Mouse (Mus musculus) MEL (cell line): ENCODE results near the gene Med4. TPM values are rescaled to one million over a fixed set of nuclear protein-coding genes. Genes with fewer than 3 reads are reported as not detected.
A peak's percentile ranks its signal among the peaks of the same experiment; 100 is the strongest.

Source experiments
- DNase-seq: peaks from one replicate; pipeline ENCODE4 v3.0.0; 2011; ENCODE audit warnings: low read depth, low spot score
- H3K27ac ChIP-seq: 2 replicates; pipeline ENCODE4 v1.5.1; 2012; ENCODE audit warnings: low read depth, mild to moderate bottlenecking, control low read depth, low read length, moderate library complexity; ENCODE audit not compliant: control insufficient read depth
- H3K27me3 ChIP-seq, 2 experiments: fragments of 150-350 bp in 1 of 2; sonication (generic) in 1 of 2; 2 replicates each; pipeline ENCODE4 v1.6.1; 2012; ENCODE audit warnings: low read length in 2 of 2, mild to moderate bottlenecking in 2 of 2, improper control_type of control experiment in 1 of 2, moderate library complexity in 1 of 2; ENCODE audit not compliant: insufficient read depth in 2 of 2, control insufficient read depth in 1 of 2
- H3K36me3 ChIP-seq, 2 experiments: 2 replicates each; pipeline ENCODE4 v1.6.1; 2012 to 2014; ENCODE audit warnings: low read length in 2 of 2, improper control_type of control experiment in 1 of 2, inconsistent platforms in 1 of 2, mild to moderate bottlenecking in 1 of 2; ENCODE audit not compliant: insufficient read depth in 2 of 2, control insufficient read depth in 1 of 2
- H3K4me1 ChIP-seq, 2 experiments: fragments of 150-350 bp in 1 of 2; sonication (generic) in 1 of 2; 2 replicates each; pipeline ENCODE4 v1.6.1; 2012; ENCODE audit warnings: low read length in 2 of 2, improper control_type of control experiment in 1 of 2, mild to moderate bottlenecking in 1 of 2; ENCODE audit not compliant: insufficient read depth in 2 of 2, control insufficient read depth in 1 of 2
- H3K4me3 ChIP-seq, 2 experiments: fragments of 150-350 bp in 1 of 2; sonication (generic) in 1 of 2; 2 replicates each; pipeline ENCODE4 v1.5.1; 2012; ENCODE audit warnings: low read depth in 2 of 2, low read length in 2 of 2, mild to moderate bottlenecking in 2 of 2, moderate library complexity in 2 of 2, control low read depth in 1 of 2, improper control_type of control experiment in 1 of 2; ENCODE audit not compliant: control insufficient read depth in 1 of 2, insufficient read depth in 1 of 2
- H3K79me2 ChIP-seq: 2 replicates; pipeline ENCODE4 v1.6.1; 2012; ENCODE audit warnings: mild to moderate bottlenecking, low read length, moderate library complexity; ENCODE audit not compliant: control insufficient read depth, poor library complexity, insufficient read depth
- H3K9ac ChIP-seq: 2 replicates; pipeline ENCODE4 v1.6.1; 2012; ENCODE audit warnings: low read depth, mild to moderate bottlenecking, control low read depth, low read length, moderate library complexity; ENCODE audit not compliant: control insufficient read depth, poor library complexity, severe bottlenecking
- H3K9me3 ChIP-seq: fragments of 150-350 bp; sonication (generic); replicated peaks from 2 replicates; pipeline ENCODE4 v1.6.1; 2012; ENCODE audit warnings: mild to moderate bottlenecking, low read length, improper control_type of control experiment, moderate library complexity; ENCODE audit not compliant: insufficient read depth
- EP300 ChIP-seq, 2 experiments: IDR thresholded peaks; 2 replicates each; pipeline ENCODE4 v1.6.1; 2011; ENCODE audit warnings: improper control_type of control experiment in 2 of 2, low read length in 2 of 2, low read depth in 1 of 2, mild to moderate bottlenecking in 1 of 2
- HCFC1 ChIP-seq: IDR thresholded peaks from 2 replicates; pipeline ENCODE4 v1.6.1; 2012; ENCODE audit warnings: low read depth, mild to moderate bottlenecking, inconsistent platforms, low read length, improper control_type of control experiment, moderate library complexity
- KAT2A ChIP-seq: conservative IDR thresholded peaks from 2 replicates; pipeline ENCODE4 v1.6.1; 2012; ENCODE audit warnings: low read depth, low read length, improper control_type of control experiment, inconsistent platforms
- MEF2A ChIP-seq: IDR thresholded peaks from 2 replicates; pipeline ENCODE4 v1.6.1; 2014; ENCODE audit warnings: low read depth, mild to moderate bottlenecking, inconsistent platforms, low read length, improper control_type of control experiment; ENCODE audit not compliant: poor library complexity, insufficient replicate concordance, severe bottlenecking; ENCODE audit errors: extremely low read depth
- MXI1 ChIP-seq: IDR thresholded peaks from 2 replicates; pipeline ENCODE4 v1.6.1; 2011; ENCODE audit warnings: mild to moderate bottlenecking, low read depth, low read length, improper control_type of control experiment
- MYB ChIP-seq: IDR thresholded peaks from 2 replicates; pipeline ENCODE4 v1.6.1; 2011; ENCODE audit warnings: mild to moderate bottlenecking, low read depth, low read length, improper control_type of control experiment
- MYC ChIP-seq: IDR thresholded peaks from 2 replicates; pipeline ENCODE4 v1.6.1; 2011; ENCODE audit warnings: low read depth, mild to moderate bottlenecking, low read length, improper control_type of control experiment, moderate library complexity
- NELFE ChIP-seq: IDR thresholded peaks from 2 replicates; pipeline ENCODE4 v1.6.1; 2011; ENCODE audit warnings: low read depth, low read length, improper control_type of control experiment
- NRF1 ChIP-seq: IDR thresholded peaks from 2 replicates; pipeline ENCODE4 v1.6.1; 2014; ENCODE audit warnings: low read depth, mild to moderate bottlenecking, inconsistent platforms, low read length, improper control_type of control experiment, moderate library complexity; ENCODE audit not compliant: poor library complexity, insufficient read depth, severe bottlenecking
- POLR2A ChIP-seq, 2 experiments: IDR thresholded peaks; 2 replicates each; pipeline ENCODE4 v1.6.1; 2011 to 2012; ENCODE audit warnings: low read length in 2 of 2, mild to moderate bottlenecking in 2 of 2, control low read depth in 1 of 2, improper control_type of control experiment in 1 of 2, low read depth in 1 of 2, moderate library complexity in 1 of 2; ENCODE audit not compliant: control insufficient read depth in 1 of 2, insufficient read depth in 1 of 2, poor library complexity in 1 of 2
- POLR2AphosphoS2 ChIP-seq: IDR thresholded peaks from 2 replicates; pipeline ENCODE4 v1.6.1; 2011; ENCODE audit warnings: low read length, improper control_type of control experiment
- POLR2AphosphoS5 ChIP-seq: IDR thresholded peaks from 2 replicates; pipeline ENCODE4 v1.6.1; 2012; ENCODE audit warnings: low read depth, borderline replicate concordance, mild to moderate bottlenecking, inconsistent platforms, low read length, moderate library complexity, mixed read lengths
- RCOR1 ChIP-seq: IDR thresholded peaks from 2 replicates; pipeline ENCODE4 v1.6.1; 2012; ENCODE audit warnings: low read depth, mild to moderate bottlenecking, inconsistent platforms, low read length, improper control_type of control experiment
- SIN3A ChIP-seq: IDR thresholded peaks from 2 replicates; pipeline ENCODE4 v1.6.1; 2012; ENCODE audit warnings: low read length, improper control_type of control experiment, inconsistent platforms
- TAL1 ChIP-seq: IDR thresholded peaks from 2 replicates; pipeline ENCODE4 v1.6.1; 2012; ENCODE audit warnings: mild to moderate bottlenecking, inconsistent platforms, low read length, moderate library complexity, mixed read lengths
- TBP ChIP-seq: IDR thresholded peaks from 2 replicates; pipeline ENCODE4 v1.8.0; 2011; ENCODE audit warnings: low read depth, low read length, improper control_type of control experiment
- TCF12 ChIP-seq: IDR thresholded peaks from 2 replicates; pipeline ENCODE4 v1.6.1; 2014; ENCODE audit warnings: low read depth, mild to moderate bottlenecking, inconsistent platforms, low read length, improper control_type of control experiment, moderate library complexity
- USF1 ChIP-seq: IDR thresholded peaks from 2 replicates; pipeline ENCODE4 v1.6.1; 2014; ENCODE audit warnings: low read depth, mild to moderate bottlenecking, inconsistent platforms, low read length, improper control_type of control experiment, moderate library complexity
- ZKSCAN1 ChIP-seq: IDR thresholded peaks from 2 replicates; pipeline ENCODE4 v1.6.1; 2012; ENCODE audit warnings: low read depth, mild to moderate bottlenecking, inconsistent platforms, low read length, improper control_type of control experiment, moderate library complexity
- polyA plus RNA-seq, 2 experiments: library from polyadenylated mRNA; stranded (reverse) in 1 of 2; unstranded in 1 of 2; fragments of >175 nt in 1 of 2; fragments of >200 nt in 1 of 2; gene quantifications; 2 replicates each; pipeline versions ENCODE4 v1.2.1 to v1.2.4; 2012; ENCODE audit warnings: low replicate concordance in 2 of 2, low read depth in 1 of 2; ENCODE audit not compliant: insufficient read length in 2 of 2, insufficient read depth in 1 of 2, missing spikeins in 1 of 2
- total RNA-seq: library from RNA; depleted of rRNA; stranded (reverse); fragments of 300-350 nt; gene quantifications from 2 replicates; pipeline ENCODE4 v1.2.3, GENCODE M21; 2012

Med4 gene
- total and polyA plus RNA-seq, 3 experiments = 62.2 to 69.2 TPM; not detected in 1

- peaks cover 9 to 22% of the 10 kb centered on the region in 2 experiments for H3K4me1 ChIP-seq
- no peaks in the 10 kb centered on the region for H3K9me3 ChIP-seq
- peak overlapping the region in 1 of 2 experiments; percentile 34; a peak in 1 of 4 replicates for H3K4me3 ChIP-seq
- H3K79me2 ChIP-seq = peaks cover 16% of the 10 kb centered on the region
- TF ChIP-seq TAL1 (0 out of 2 replicates have a peak, but pooled peaks have one; percentile 10), MEF2A (no peak), EP300 (IDR thresholded peaks at IDR 0.05; ENCODE audit: low read depth in 1 of 2, low read length in 2 of 2) (0 out of 4 replicates have a peak, but pooled peaks of 1 of the 2 experiments have one; percentile 8)
- TF ChIP-seq, all 39 proteins: peak for 2
- Histone ChIP-seq H3K9ac (no peak overlapping the region), H3K27ac (no peak overlapping the region), H3K27me3 (no peaks in the 10 kb centered on the region), H3K36me3 (peaks cover 0 to 11% of the 10 kb centered on the region in 2 experiments; a peak in 2 of 4 replicates)
- peak; percentile 20 for DNase-seq
These were observed 40.9 kb downstream of the Med4 start for GRCm38 (mm10) chr14:73550732-73551131.

DNA sequence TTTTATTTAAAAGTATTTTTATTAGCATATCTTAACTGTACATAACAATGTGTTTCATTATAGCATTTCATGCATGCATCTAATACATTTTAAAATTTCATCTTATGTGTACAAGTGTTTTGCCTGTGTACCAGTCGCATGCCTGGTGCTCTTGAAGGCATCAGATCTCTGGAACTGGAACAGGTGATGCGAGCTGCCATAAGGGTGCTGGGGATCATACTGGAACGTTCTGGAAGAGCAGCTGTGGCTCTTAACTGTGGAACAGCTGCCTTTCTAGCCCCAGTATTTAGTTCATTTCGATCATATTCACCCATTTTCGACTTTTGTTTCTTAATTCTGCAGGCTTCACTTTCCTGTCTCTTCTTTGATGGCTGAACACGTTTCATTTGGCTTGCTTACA, 41.3 kb downstream of the Med4 start:
- Histone ChIP-seq H3K79me2 (peaks cover 16% of the 10 kb centered on the region), H3K4me3 (peak overlapping the region in 1 of 2 experiments; percentile 34; a peak in 1 of 4 replicates), H3K27me3 (no peaks in the 10 kb centered on the region), H3K36me3 (peaks cover 0 to 11% of the 10 kb centered on the region in 2 experiments; a peak in 2 of 4 replicates), H3K27ac (no peak overlapping the region), H3K4me1 (peaks cover 9 to 22% of the 10 kb centered on the region in 2 experiments), H3K9ac (no peak overlapping the region), H3K9me3 (no peaks in the 10 kb centered on the region)
- DNase-seq = no peak
- no peak for TF ChIP-seq MYC
- no peak for TF ChIP-seq USF1
- TF ChIP-seq POLR2AphosphoS5 = no peak
- no peak for TF ChIP-seq MYB
- TF ChIP-seq NELFE = no peak
- no peak for TF ChIP-seq KAT2A

- Histone ChIP-seq H3K36me3 (peaks cover 0 to 10% of the 10 kb centered on the region in 2 experiments; a peak in 2 of 4 replicates), H3K27ac (peak overlapping the region; percentile 16; the same call in 1 of the 2 replicates), H3K4me1 (peaks cover 9 to 17% of the 10 kb centered on the region in 2 experiments)
These were observed 42.7 kb downstream of the Med4 start for GRCm38 (mm10) chr14:73552341-73553121.

More at GRCm38 (mm10) chr14:73552341-73553121, 42.7 kb downstream of the Med4 start:
- TF ChIP-seq RCOR1 = no peak
- no peak for TF ChIP-seq ZKSCAN1
- peak; percentile 38; the same call in 1 of the 2 replicates for TF ChIP-seq TCF12
- TF ChIP-seq POLR2AphosphoS2 = peak; percentile 55; the same call in 1 of the 2 replicates
- TF ChIP-seq TBP = 0 out of 2 replicates have a peak, but pooled peaks have one; percentile 32
- TF ChIP-seq SIN3A = peak; percentile 46; the same call in 1 of the 2 replicates
- peak; percentile 88 for TF ChIP-seq NELFE
- peak; percentile 71 to 84 for TF ChIP-seq POLR2A (IDR thresholded peaks at IDR 0.05; ENCODE audit: control insufficient read depth in 1 of 2, insufficient read depth in 1 of 2, low read depth in 1 of 2, low read length in 2 of 2, poor library complexity in 1 of 2)
- peak; percentile 88 for TF ChIP-seq NRF1
- TF ChIP-seq HCFC1 = peak; percentile 78
- no peak for TF ChIP-seq MXI1
- DNase-seq = peak; percentile 92
- peaks cover 16% of the 10 kb centered on the region for H3K79me2 ChIP-seq
- no peaks in the 10 kb centered on the region for H3K9me3 ChIP-seq
- H3K9ac ChIP-seq = peak overlapping the region; percentile 90
- H3K4me3 ChIP-seq = peak overlapping the region; percentile 88 to 95
- no peaks in the 10 kb centered on the region for H3K27me3 ChIP-seq
